Mouse (Mus musculus): ENCODE measurements around the gene Arvcf.

DNA sequence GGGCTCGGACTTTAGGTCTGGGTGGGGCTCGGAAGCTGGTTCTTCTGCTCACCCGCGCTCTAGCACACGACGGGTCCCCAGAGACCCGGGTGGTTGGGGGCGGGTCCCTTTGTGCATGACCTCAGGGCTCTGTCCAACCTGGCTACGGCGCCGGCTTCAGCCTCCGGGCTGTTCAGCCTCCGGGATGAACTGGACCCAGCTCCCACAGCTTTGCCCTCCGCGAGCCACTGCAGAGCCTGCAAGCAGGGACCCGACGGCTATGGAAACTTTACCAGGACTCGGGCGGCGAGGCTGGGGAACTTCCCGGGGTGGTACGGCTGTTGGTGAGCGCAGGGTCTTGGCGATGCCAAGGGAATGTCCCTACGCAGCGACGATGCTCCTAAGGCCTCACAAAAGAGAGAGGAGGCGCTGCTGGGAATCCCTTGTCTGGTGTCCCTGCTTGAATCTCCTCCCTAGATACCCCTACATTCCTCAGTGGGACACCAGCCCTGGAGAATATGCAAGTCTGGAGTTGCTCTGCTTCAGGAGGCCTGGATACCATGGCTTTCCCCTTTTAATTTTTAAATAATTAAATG is 706 bp downstream of the Arvcf start:
- no peak for TF ChIP-seq ZNF384 (IDR thresholded peaks at IDR 0.05; ENCODE audit: low read depth, low read length)
- TF ChIP-seq CHD2 (IDR thresholded peaks at IDR 0.05; ENCODE audit: low read depth, low read length) = no peak
